Mouse (Mus musculus) inflammation-experienced regulatory T-cells (primary cell): Measurements from ENCODE around the gene Pdss1. TPM values are rescaled to one million over a fixed set of nuclear protein-coding genes. Genes with fewer than 3 reads are reported as not detected.

Experiments used
- polyA plus RNA-seq, 2 experiments: library from polyadenylated mRNA; unstranded; fragments of 100-300 nt; shearing (Covaris generic); gene quantifications; one replicate each; pipeline ENCODE4 v1.2.1; 2017

The Pdss1 gene
- polyA plus RNA-seq, result 10 to 100 TPM in 1 of 2 experiments, 1 to 10 TPM in 1; 7.4 to 11.2 TPM

GRCm38 (mm10) chr2:22895282-22896273, at the start of gene Pdss1:
Gene Pdss1 (plus strand): TSS chr2:22895522.

Other genes starting within 250 kb of the Pdss1 start
- gene Apbb1ip, start 121.4 kb upstream of the Pdss1 start, polyA plus RNA-seq, result 10 to 100 TPM; 65.5 to 73.4 TPM
- gene Abi1, start 144.7 kb downstream of the Pdss1 start, polyA plus RNA-seq, result 100 to 1,000 TPM; 154 to 160 TPM
- 10 to 100 TPM; 58.2 to 62.6 TPM for gene Acbd5, start 172.6 kb downstream of the Pdss1 start, polyA plus RNA-seq